Mouse (Mus musculus): Measurements from ENCODE around the gene Tfap2c.

The Tfap2c gene

GRCm38 (mm10) chr2:172551081-172551720 lies 1.8 kb downstream of the Tfap2c start:
- DNase-seq (ENCODE audit: low read depth) = no peak

GRCm38 (mm10) chr2:172551872-172552271 lies 2.5 kb downstream of the Tfap2c start:
- no peak for DNase-seq (ENCODE audit: low read depth)

DNA sequence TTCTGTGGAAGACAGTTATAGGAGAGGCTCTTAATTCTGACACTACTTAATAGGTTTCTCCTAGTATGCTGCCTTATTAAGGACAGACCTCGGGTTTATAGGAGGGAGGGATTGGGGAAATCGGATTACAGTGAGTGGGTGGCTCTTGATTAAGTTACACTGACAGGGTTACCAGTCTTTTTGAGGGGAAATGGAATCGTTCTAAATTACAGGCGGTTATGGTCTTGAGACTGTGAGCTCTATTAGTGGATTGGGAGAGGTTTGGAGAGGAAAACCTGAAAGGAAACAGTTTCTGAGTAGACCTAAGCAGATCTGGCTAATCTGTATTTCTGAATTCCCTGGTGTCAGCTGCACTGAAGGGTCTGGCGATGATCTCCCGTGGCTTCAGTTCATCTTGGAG lies 3.3 kb downstream of the Tfap2c start:
- no peak for DNase-seq (ENCODE audit: low read depth)

- no peak for DNase-seq (ENCODE audit: low read depth)
These were observed 4.8 kb downstream of the Tfap2c start for GRCm38 (mm10) chr2:172554211-172554610.

GRCm38 (mm10) chr2:172558674-172559468 lies 9.5 kb downstream of the Tfap2c start:
- no peak for DNase-seq (ENCODE audit: low read depth)

DNA sequence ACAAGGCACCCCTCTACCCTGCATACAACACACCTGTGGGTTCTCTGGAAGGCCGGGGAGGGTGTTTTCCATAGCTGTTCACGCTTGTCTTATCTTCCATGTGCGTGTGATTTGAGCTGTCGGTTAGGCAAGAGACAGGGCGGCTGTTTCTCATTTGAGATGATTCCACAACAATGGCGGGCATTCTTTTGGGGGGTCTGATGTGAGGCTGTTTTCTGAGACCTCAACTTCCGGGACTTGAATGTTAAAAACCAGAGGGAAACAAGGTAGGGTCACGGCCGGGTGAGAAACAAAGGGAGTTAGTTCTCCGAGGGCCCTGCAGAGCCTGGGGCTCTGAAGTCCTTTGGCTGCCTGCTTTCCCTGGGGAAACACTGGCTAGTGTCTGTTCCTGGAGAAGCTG lies 11.6 kb downstream of the Tfap2c start:
- DNase-seq (ENCODE audit: low read depth) = no peak

GRCm38 (mm10) chr2:172567835-172568234 lies 18.4 kb downstream of the Tfap2c start:
- no peak for DNase-seq (ENCODE audit: low read depth)

GRCm38 (mm10) chr2:172568466-172568865 lies 19.1 kb downstream of the Tfap2c start:
- DNase-seq (ENCODE audit: low read depth) = no peak

- DNase-seq (ENCODE audit: low read depth) = no peak
These were observed 27.9 kb downstream of the Tfap2c start for GRCm38 (mm10) chr2:172577196-172577766.

DNA sequence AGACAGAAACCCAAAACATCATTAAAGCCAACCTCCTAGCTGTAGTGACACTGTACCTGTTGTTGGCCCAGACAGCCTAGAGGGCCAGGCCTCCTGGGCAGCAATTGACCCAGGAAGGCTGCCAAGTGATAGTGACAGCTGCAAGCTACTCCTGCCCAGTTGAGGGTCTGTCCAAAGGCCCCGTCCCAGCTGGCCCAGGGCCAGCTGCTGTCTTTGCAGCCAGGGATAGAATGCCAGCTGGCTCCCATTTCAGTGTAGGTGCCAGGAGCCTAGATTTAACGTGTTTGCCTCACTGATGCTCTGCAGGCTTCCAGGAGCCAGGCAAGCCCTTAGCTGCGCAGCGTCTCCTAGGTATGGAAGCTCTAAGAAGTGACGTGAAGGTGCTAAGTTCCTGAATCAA lies 29.8 kb downstream of the Tfap2c start:
- no peak for DNase-seq (ENCODE audit: low read depth)

GRCm38 (mm10) chr2:172580536-172581265 lies 31.3 kb downstream of the Tfap2c start:
- no peak for DNase-seq (ENCODE audit: low read depth)

DNA sequence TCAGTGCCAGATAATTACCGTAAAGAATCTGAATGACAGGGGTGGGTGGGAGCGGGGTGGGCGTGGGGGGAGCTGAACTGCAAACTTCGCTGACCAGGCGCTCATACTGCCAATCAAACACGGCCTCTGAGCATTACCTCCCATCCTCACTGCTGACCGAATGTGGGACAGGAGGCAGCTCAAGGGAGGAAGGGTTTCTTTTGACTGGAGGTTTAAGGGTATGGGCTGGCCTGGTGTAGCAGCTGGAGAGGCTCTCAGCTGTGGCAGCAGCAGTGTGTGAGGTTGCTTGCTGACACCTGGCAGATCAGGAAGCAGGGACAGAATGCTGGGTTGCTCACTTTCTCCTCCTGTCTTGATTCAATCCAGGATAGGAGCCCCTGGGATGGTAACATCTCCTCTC lies 33.9 kb downstream of the Tfap2c start:
- DNase-seq (ENCODE audit: low read depth) = no peak

GRCm38 (mm10) chr2:172585329-172585728 lies 35.9 kb downstream of the Tfap2c start:
- no peak for DNase-seq (ENCODE audit: low read depth)

GRCm38 (mm10) chr2:172589048-172589447 lies 39.7 kb downstream of the Tfap2c start:
- DNase-seq (ENCODE audit: low read depth) = no peak

GRCm38 (mm10) chr2:172590839-172591238 lies 41.4 kb downstream of the Tfap2c start:
- DNase-seq (ENCODE audit: low read depth) = peak; percentile 11

GRCm38 (mm10) chr2:172594326-172594725 lies 44.9 kb downstream of the Tfap2c start:
- DNase-seq (ENCODE audit: low read depth) = no peak

- no peak for DNase-seq (ENCODE audit: low read depth)
These were observed 47.7 kb downstream of the Tfap2c start for GRCm38 (mm10) chr2:172597056-172597455.

DNA sequence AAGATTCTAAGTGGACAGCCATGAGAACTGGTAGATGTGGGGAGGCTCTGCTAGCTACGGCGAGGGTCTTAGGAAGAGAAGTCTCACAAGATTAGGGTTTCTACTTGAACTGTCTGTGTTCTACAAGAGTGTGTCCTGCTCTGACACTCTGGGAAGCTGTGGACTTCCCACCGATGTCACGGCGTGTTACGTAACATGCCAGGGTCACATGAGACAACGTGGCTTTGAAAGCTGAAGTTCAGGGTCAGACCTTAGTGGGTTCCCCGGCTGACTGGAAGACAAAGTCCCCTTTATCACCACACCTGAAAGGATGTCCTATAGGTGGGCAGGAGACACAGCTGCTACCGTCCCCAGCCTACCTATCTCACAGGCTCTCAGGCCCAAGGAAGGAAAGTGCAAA lies 48.5 kb downstream of the Tfap2c start:
- DNase-seq (ENCODE audit: low read depth) = no peak

GRCm38 (mm10) chr2:172604625-172605024 lies 55.2 kb downstream of the Tfap2c start:
- DNase-seq (ENCODE audit: low read depth) = no peak

- no peak for DNase-seq (ENCODE audit: low read depth)
These were observed 56.2 kb downstream of the Tfap2c start for GRCm38 (mm10) chr2:172605642-172606041.

- no peak for DNase-seq (ENCODE audit: low read depth)
These were observed 58.3 kb downstream of the Tfap2c start for GRCm38 (mm10) chr2:172607710-172608109.
